Mouse (Mus musculus) forebrain, embryonic 12.5 days (tissue): ENCODE data around the gene Frmd4a. TPM values are rescaled to one million over a fixed set of nuclear protein-coding genes. Genes with fewer than 3 reads are reported as not detected.

Source experiments
- ATAC-seq: fragments of 200-750 bp; cut with Nextera tagmentation; 2 replicates; pipeline ENCODE4 v1.8.0; 2017; ENCODE audit warnings: moderate TSS enrichment; ENCODE audit not compliant: low FRiP score
- H3K27ac ChIP-seq: fragments of 300-500 bp; sonication (generic); 2 replicates; pipeline ENCODE4 v1.5.1; 2016; ENCODE audit warnings: mild to moderate bottlenecking
- H3K27me3 ChIP-seq: fragments of 300-500 bp; sonication (generic); 2 replicates; pipeline ENCODE4 v1.6.1; 2016; ENCODE audit warnings: mild to moderate bottlenecking
- H3K36me3 ChIP-seq: fragments of 300-500 bp; sonication (generic); replicated peaks from 2 replicates; pipeline ENCODE4 v1.6.1; 2016; ENCODE audit warnings: mild to moderate bottlenecking
- H3K4me1 ChIP-seq: fragments of 300-500 bp; sonication (generic); 2 replicates; pipeline ENCODE4 v1.6.1; 2016
- H3K4me2 ChIP-seq: fragments of 300-500 bp; sonication (generic); 2 replicates; pipeline ENCODE4 v1.6.1; 2016; ENCODE audit warnings: mild to moderate bottlenecking, moderate library complexity
- H3K4me3 ChIP-seq: fragments of 300-500 bp; sonication (generic); replicated peaks from 2 replicates; pipeline ENCODE4 v1.5.1; 2016; ENCODE audit warnings: mild to moderate bottlenecking
- H3K9ac ChIP-seq: fragments of 300-500 bp; sonication (generic); 2 replicates; pipeline ENCODE4 v1.6.1; 2016; ENCODE audit warnings: mild to moderate bottlenecking
- H3K9me3 ChIP-seq: fragments of 300-500 bp; sonication (generic); 2 replicates; pipeline ENCODE4 v1.6.1; 2016
- WGBS: fragments of 180-500 bp; shearing (Covaris S2); methylation state at CpG from one replicate; pipeline ENCODE4 v1.1.7; 2016; 5-methylcytosine and 5-hydroxymethylcytosine counted together
- polyA plus RNA-seq: library from polyadenylated mRNA; unstranded; fragments of >200 nt; fragmentation: Nextera tagmentation; extraction: Ambion mirVana; gene quantifications from 2 replicates; pipeline ENCODE4 v1.2.1, GENCODE M21; 2016

Frmd4a gene
- polyA plus RNA-seq, 1 experiment from 2014 or later = 51.3 TPM

- Histone ChIP-seq H3K4me3 (no peak overlapping the region), H3K36me3 (no peaks in the 10 kb centered on the region), H3K4me2 (no peak overlapping the region), H3K4me1 (peaks cover 14% of the 10 kb centered on the region), H3K9me3 (no peaks in the 10 kb centered on the region), H3K27me3 (peaks cover 6% of the 10 kb centered on the region; the same call in 1 of the 2 replicates), H3K27ac (no peak overlapping the region), H3K9ac (no peak overlapping the region)
- WGBS = 79% methylated on average over 4 of the region's 4 CpGs
- ATAC-seq = no peak
Measured at GRCm38 (mm10) chr2:4144424-4144823, 126.9 kb downstream of the Frmd4a start.

- H3K9me3 ChIP-seq = no peaks in the 10 kb centered on the region
- H3K9ac ChIP-seq = peak overlapping the region; percentile 54
- H3K4me1 ChIP-seq = peaks cover 43% of the 10 kb centered on the region
- peak overlapping the region; percentile 45 for H3K4me3 ChIP-seq
- peaks cover 12% of the 10 kb centered on the region for H3K27me3 ChIP-seq
- H3K4me2 ChIP-seq = peak overlapping the region; percentile 73
- peak; percentile 25; the same call in 1 of the 2 replicates for ATAC-seq
- H3K27ac ChIP-seq = peak overlapping the region; percentile 87
- no peaks in the 10 kb centered on the region for H3K36me3 ChIP-seq
- 3% methylated on average over 14 of the region's 14 CpGs for WGBS
Measured at GRCm38 (mm10) chr2:4152521-4153040, 135.1 kb downstream of the Frmd4a start.

- Histone ChIP-seq H3K36me3 (no peaks in the 10 kb centered on the region), H3K4me2 (peak overlapping the region; percentile 73), H3K9ac (peak overlapping the region; percentile 54), H3K9me3 (no peaks in the 10 kb centered on the region), H3K4me1 (peaks cover 46% of the 10 kb centered on the region), H3K27ac (peak overlapping the region; percentile 87), H3K27me3 (peaks cover 12% of the 10 kb centered on the region), H3K4me3 (peak overlapping the region; percentile 45)
- under 1% methylated on average over 16 of the region's 16 CpGs for WGBS
- peak; percentile 52 for ATAC-seq
Measured at GRCm38 (mm10) chr2:4153131-4153631, 135.7 kb downstream of the Frmd4a start.

- no peak overlapping the region for H3K9ac ChIP-seq
Measured at GRCm38 (mm10) chr2:4154036-4154653, 136.6 kb downstream of the Frmd4a start.

GRCm38 (mm10) chr2:4154654-4155047 lies 137.1 kb downstream of the Frmd4a start:
- peak overlapping the region; percentile 51; the same call in 1 of the 2 replicates for H3K27ac ChIP-seq
- no peak overlapping the region for H3K9ac ChIP-seq

More at GRCm38 (mm10) chr2:4154036-4154653, 136.6 kb downstream of the Frmd4a start:
- peaks cover 42% of the 10 kb centered on the region for H3K4me1 ChIP-seq
- H3K9me3 ChIP-seq = no peaks in the 10 kb centered on the region
- peaks cover 12% of the 10 kb centered on the region for H3K27me3 ChIP-seq
- ATAC-seq = no peak
- H3K4me2 ChIP-seq = peak overlapping the region; percentile 73
- WGBS = 61% methylated on average over 5 of the region's 5 CpGs
- H3K4me3 ChIP-seq = peak overlapping the region; percentile 45
- H3K36me3 ChIP-seq = no peaks in the 10 kb centered on the region
- H3K27ac ChIP-seq = peak overlapping the region; percentile 51

GRCm38 (mm10) chr2:4155406-4155805 lies 137.9 kb downstream of the Frmd4a start:
- no peak overlapping the region for H3K4me3 ChIP-seq
- H3K27me3 ChIP-seq = peaks cover 9% of the 10 kb centered on the region
- 0 out of 2 replicates have a peak overlapping the region, but pooled peaks have one; percentile 13 for H3K27ac ChIP-seq
- ATAC-seq = peak; percentile 40; the same call in 1 of the 2 replicates
- H3K4me2 ChIP-seq = peak overlapping the region; percentile 73; the same call in 1 of the 2 replicates
- H3K9ac ChIP-seq = no peak overlapping the region
- H3K9me3 ChIP-seq = no peaks in the 10 kb centered on the region
- peaks cover 42% of the 10 kb centered on the region for H3K4me1 ChIP-seq
- no peaks in the 10 kb centered on the region for H3K36me3 ChIP-seq

More at GRCm38 (mm10) chr2:4154654-4155047, 137.1 kb downstream of the Frmd4a start:
- Histone ChIP-seq H3K36me3 (no peaks in the 10 kb centered on the region), H3K4me3 (no peak overlapping the region), H3K4me1 (peaks cover 42% of the 10 kb centered on the region), H3K9me3 (no peaks in the 10 kb centered on the region), H3K27me3 (peaks cover 12% of the 10 kb centered on the region), H3K4me2 (peak overlapping the region; percentile 73)
- 87% methylated on average over 4 of the region's 4 CpGs for WGBS
- no peak for ATAC-seq

- no peak for ATAC-seq
- Histone ChIP-seq H3K9me3 (no peaks in the 10 kb centered on the region), H3K4me2 (no peak overlapping the region), H3K27me3 (no peaks in the 10 kb centered on the region), H3K4me3 (no peak overlapping the region), H3K9ac (no peak overlapping the region), H3K4me1 (peaks cover 42% of the 10 kb centered on the region), H3K27ac (no peak overlapping the region), H3K36me3 (no peaks in the 10 kb centered on the region)
Measured at GRCm38 (mm10) chr2:4156511-4156910, 139.0 kb downstream of the Frmd4a start.

- 59% methylated on average over 4 of the region's 4 CpGs for WGBS
- H3K4me1 ChIP-seq = peaks cover 41% of the 10 kb centered on the region
Measured at GRCm38 (mm10) chr2:4157396-4157795, 139.9 kb downstream of the Frmd4a start.

GRCm38 (mm10) chr2:4159574-4160203 lies 142.2 kb downstream of the Frmd4a start:
- H3K9me3 ChIP-seq = no peaks in the 10 kb centered on the region
- ATAC-seq = no peak
- no peaks in the 10 kb centered on the region for H3K27me3 ChIP-seq
- H3K27ac ChIP-seq = no peak overlapping the region
- no peaks in the 10 kb centered on the region for H3K36me3 ChIP-seq
- WGBS = 83% methylated on average over 15 of the region's 15 CpGs
- H3K9ac ChIP-seq = no peak overlapping the region
- H3K4me2 ChIP-seq = no peak overlapping the region
- H3K4me3 ChIP-seq = no peak overlapping the region
- peaks cover 24% of the 10 kb centered on the region for H3K4me1 ChIP-seq

More at GRCm38 (mm10) chr2:4157396-4157795, 139.9 kb downstream of the Frmd4a start:
- Histone ChIP-seq H3K4me2 (no peak overlapping the region), H3K36me3 (no peaks in the 10 kb centered on the region), H3K9ac (no peak overlapping the region), H3K27ac (no peak overlapping the region), H3K9me3 (no peaks in the 10 kb centered on the region), H3K27me3 (no peaks in the 10 kb centered on the region), H3K4me3 (no peak overlapping the region)
- no peak for ATAC-seq

GRCm38 (mm10) chr2:4166191-4166590 lies 148.7 kb downstream of the Frmd4a start:
- H3K4me3 ChIP-seq = no peak overlapping the region
- no peaks in the 10 kb centered on the region for H3K9me3 ChIP-seq
- H3K4me2 ChIP-seq = no peak overlapping the region
- no peak overlapping the region for H3K9ac ChIP-seq
- WGBS = 93% methylated on average over 2 of the region's 2 CpGs
- ATAC-seq = no peak
- H3K27ac ChIP-seq = no peak overlapping the region
- no peaks in the 10 kb centered on the region for H3K36me3 ChIP-seq
- peaks cover 12% of the 10 kb centered on the region; the same call in 1 of the 2 replicates for H3K4me1 ChIP-seq
- no peaks in the 10 kb centered on the region for H3K27me3 ChIP-seq

- no peaks in the 10 kb centered on the region for H3K9me3 ChIP-seq
- H3K36me3 ChIP-seq = no peaks in the 10 kb centered on the region
- no peaks in the 10 kb centered on the region for H3K27me3 ChIP-seq
- no peak overlapping the region for H3K9ac ChIP-seq
- H3K4me3 ChIP-seq = no peak overlapping the region
- H3K4me2 ChIP-seq = no peak overlapping the region
- no peak overlapping the region for H3K27ac ChIP-seq
- peaks cover 12% of the 10 kb centered on the region; the same call in 1 of the 2 replicates for H3K4me1 ChIP-seq
- no peak for ATAC-seq
- 88% methylated on average over 6 of the region's 6 CpGs for WGBS
Measured at GRCm38 (mm10) chr2:4167131-4167530, 149.6 kb downstream of the Frmd4a start.

GRCm38 (mm10) chr2:4169726-4170125 lies 152.2 kb downstream of the Frmd4a start:
- no peak overlapping the region for H3K9ac ChIP-seq
- no peaks in the 10 kb centered on the region for H3K9me3 ChIP-seq
- no peaks in the 10 kb centered on the region for H3K36me3 ChIP-seq
- peaks cover 12% of the 10 kb centered on the region; the same call in 1 of the 2 replicates for H3K4me1 ChIP-seq
- 62% methylated on average over 10 of the region's 10 CpGs for WGBS
- no peak overlapping the region for H3K4me3 ChIP-seq
- H3K27ac ChIP-seq = 0 out of 2 replicates have a peak overlapping the region, but pooled peaks have one; percentile 46
- H3K27me3 ChIP-seq = no peaks in the 10 kb centered on the region
- no peak overlapping the region for H3K4me2 ChIP-seq
- 0 out of 2 replicates have a peak, but pooled peaks have one; percentile 63 for ATAC-seq
